In the genomic region with DNA sequence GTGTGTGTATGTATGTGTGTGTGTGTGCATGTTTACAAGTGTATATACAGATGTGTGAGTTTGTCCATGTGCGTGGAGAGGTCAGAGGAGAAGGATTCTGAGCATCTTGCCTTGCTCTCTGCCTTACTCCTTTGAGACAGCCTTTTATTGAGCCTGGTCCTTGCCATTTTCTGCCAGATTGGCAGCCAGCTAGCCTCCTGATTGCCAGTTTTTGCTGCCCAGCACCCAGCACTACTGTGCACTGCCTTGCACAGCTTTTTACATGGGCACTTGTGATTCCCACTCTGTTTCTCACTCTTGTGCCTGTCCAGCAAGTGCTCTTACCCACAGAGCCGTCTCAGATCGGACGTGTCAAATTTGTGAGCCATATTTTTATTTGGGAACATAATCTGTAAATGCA, we compare ENCODE assay signal across 24 mouse cellular contexts.
"Had no signal": no experiment of that assay in that cellular context is flagged by ENCODE, and none has a peak within 500 bp of the region (broad histone marks: within the 10 kb centered on the region; RNA-seq: fewer than 3 reads in every experiment).

No protein-coding gene starts in this region.

- H3K4me1 ChIP-seq: embryonic facial prominence, embryonic 10.5 days; embryonic facial prominence, embryonic 12.5 days; embryonic facial prominence, embryonic 13.5 days; embryonic facial prominence, embryonic 15.5 days; forebrain, embryonic 10.5 days; forebrain, embryonic 12.5 days; forebrain, embryonic 13.5 days; heart, embryonic 10.5 days; heart, embryonic 12.5 days; heart, embryonic 13.5 days had no signal

- H3K27ac ChIP-seq: embryonic facial prominence, embryonic 10.5 days; embryonic facial prominence, embryonic 12.5 days; embryonic facial prominence, embryonic 13.5 days; embryonic facial prominence, embryonic 15.5 days; forebrain, embryonic 10.5 days; forebrain, embryonic 12.5 days; forebrain, embryonic 13.5 days; forebrain, embryonic 15.5 days; gastrocnemius, adult 2 months; heart, adult 2 months; heart, embryonic 10.5 days; heart, embryonic 13.5 days had no signal

- DNase-seq: embryo, embryonic 11 days; forebrain, postnatal 0 days; gastrocnemius, adult 2 months; gastrocnemius, postnatal 10 days; gastrocnemius, postnatal 14 days; gastrocnemius, postnatal 25 days; gastrocnemius, postnatal 36 days; heart, adult 11 months; heart, adult 18-20 months; heart, adult 2 months had no signal

- H3K4me3 ChIP-seq: embryonic facial prominence, embryonic 10.5 days; embryonic facial prominence, embryonic 12.5 days; embryonic facial prominence, embryonic 13.5 days; embryonic facial prominence, embryonic 15.5 days; erythroblast, embryonic 14.5 days; forebrain, embryonic 10.5 days; forebrain, embryonic 12.5 days; forebrain, embryonic 13.5 days; forebrain, embryonic 15.5 days; gastrocnemius, adult 2 months; heart, adult 2 months; heart, embryonic 10.5 days; heart, embryonic 12.5 days; heart, embryonic 13.5 days had no signal

- H3K27me3 ChIP-seq: embryonic facial prominence, embryonic 12.5 days; embryonic facial prominence, embryonic 13.5 days; embryonic facial prominence, embryonic 15.5 days; forebrain, embryonic 12.5 days; forebrain, embryonic 13.5 days; forebrain, embryonic 15.5 days; heart, embryonic 12.5 days; heart, embryonic 13.5 days had no signal

- ATAC-seq: forebrain, embryonic 13.5 days; forebrain, embryonic 14.5 days; forebrain, embryonic 15.5 days; forebrain, embryonic 16.5 days; forebrain, postnatal 0 days had no signal
